Comparison of ENCODE assay signal across 23 mouse cellular contexts in genomic region chr8:126021932-126022331, GRCm38 (mm10). TPM values are rescaled to one million over a fixed set of nuclear protein-coding genes. Genes with fewer than 3 reads are reported as not detected.
A peak's percentile ranks its signal among the peaks of the same experiment; 100 is the strongest.
DNase-seq lines count a peak whose midpoint lies in the region; TF ChIP-seq lines count a peak whose summit lies in the region.
"Had no signal": no experiment of that assay in that cellular context is flagged by ENCODE, and none has a peak within 500 bp of the region (broad histone marks: within the 10 kb centered on the region; RNA-seq: fewer than 3 reads in every experiment).

No protein-coding gene starts in this region.

- H3K27ac ChIP-seq in layer of hippocampus, adult 2 months: peak overlapping the region; percentile 75
- H3K27ac ChIP-seq: embryonic facial prominence, embryonic 10.5 days; embryonic facial prominence, embryonic 13.5 days; forebrain, embryonic 12.5 days; forebrain, embryonic 15.5 days; gastrocnemius, adult 2 months; hindbrain, embryonic 12.5 days; hindbrain, embryonic 15.5 days had no signal

- no peak overlapping the region for H3K4me3 ChIP-seq in layer of hippocampus, adult 2 months
- H3K4me3 ChIP-seq: embryonic facial prominence, embryonic 10.5 days; embryonic facial prominence, embryonic 13.5 days; erythroblast, embryonic 14.5 days; forebrain, embryonic 12.5 days; forebrain, embryonic 15.5 days; gastrocnemius, adult 2 months; hindbrain, embryonic 12.5 days; hindbrain, embryonic 15.5 days had no signal

- peak; percentile 52 to 55 for DNase-seq in cerebellum, adult 18-20 months
- no peak for DNase-seq in cerebellum, postnatal 14 days
- peak; percentile 57 to 59 for DNase-seq in cerebellum, postnatal 25 days
- no peak for DNase-seq in cerebellum, adult 8-10 months
- DNase-seq in layer of hippocampus, adult 2 months (ENCODE audit: low spot score in 2 of 2): peak; percentile 47 to 49
- no peak for DNase-seq in layer of hippocampus, postnatal 36 days
- peak; percentile 85 for DNase-seq in brain, adult 2 months (ENCODE audit: low read depth, low spot score)
- DNase-seq in urinary bladder, postnatal 36 days (ENCODE audit: low spot score in 2 of 2): no peak
- DNase-seq: adrenal gland, adult 2 months; adrenal gland, postnatal 14 days; embryo, embryonic 11 days; gastrocnemius, adult 2 months; gastrocnemius, postnatal 14 days; heart, adult 11 months had no signal

- TF ChIP-seq CTCF in layer of hippocampus, adult 2 months (conservative IDR thresholded peaks at IDR 0.05): no peak

RNA-seq across cellular contexts. Expression of gene Kcnk1, which starts 27.0 kb away (rescaled TPM):
- total RNA-seq in layer of hippocampus, adult 2 months (2021): 10 to 100 TPM; 73.4 to 77.5 TPM
- total RNA-seq in layer of hippocampus, postnatal 36 days (2021): 10 to 100 TPM; 69.4 to 82.5 TPM
- total RNA-seq: hematopoietic stem cell, adult 5-6 weeks; MEL had no signal

Comparison
In these comparisons a context has a peak if more than half of its experiments do, and no peak if none do; other contexts are left out.
1. DNase-seq: peak in cerebellum, adult 18-20 months (2 of 2), cerebellum, postnatal 25 days (2 of 2), layer of hippocampus, adult 2 months (2 of 2) and brain, adult 2 months (single experiment); none in cerebellum, postnatal 14 days (0 of 2), cerebellum, adult 8-10 months (single experiment), layer of hippocampus, postnatal 36 days (0 of 2) and urinary bladder, postnatal 36 days (0 of 2).